Mouse (Mus musculus) E14TG2a.4 (cell line): ENCODE data around the gene Gimap3.
A peak's percentile ranks its signal among the peaks of the same experiment; 100 is the strongest.

Experiments
- H3K27me3 ChIP-seq: 2 replicates; pipeline ENCODE4 v1.6.1; 2014; ENCODE audit warnings: low read length, control low read depth; ENCODE audit not compliant: insufficient read depth
- H3K36me3 ChIP-seq: 2 replicates; pipeline ENCODE4 v1.6.1; 2014; ENCODE audit warnings: low read length, control low read depth; ENCODE audit not compliant: insufficient read depth
- H3K4me1 ChIP-seq: replicated peaks from 2 replicates; pipeline ENCODE4 v1.6.1; 2014; ENCODE audit warnings: low read depth, low read length, control low read depth
- H3K4me3 ChIP-seq: replicated peaks from 2 replicates; pipeline ENCODE4 v1.5.1; 2014; ENCODE audit warnings: mild to moderate bottlenecking, low read length
- H3K9me3 ChIP-seq: 2 replicates; pipeline ENCODE4 v1.6.1; 2014; ENCODE audit warnings: low read length, control low read depth
- CTCF ChIP-seq: conservative IDR thresholded peaks from 2 replicates; pipeline ENCODE4 v1.5.1; 2014; ENCODE audit warnings: low read length
- NANOG ChIP-seq: IDR thresholded peaks from 2 replicates; pipeline ENCODE4 v1.6.1; 2014; ENCODE audit warnings: borderline replicate concordance, low read length, mixed read lengths
- POU5F1 ChIP-seq: IDR thresholded peaks from 2 replicates; pipeline ENCODE4 v1.6.1; 2014; ENCODE audit warnings: low read length, borderline replicate concordance

The Gimap3 gene

DNA sequence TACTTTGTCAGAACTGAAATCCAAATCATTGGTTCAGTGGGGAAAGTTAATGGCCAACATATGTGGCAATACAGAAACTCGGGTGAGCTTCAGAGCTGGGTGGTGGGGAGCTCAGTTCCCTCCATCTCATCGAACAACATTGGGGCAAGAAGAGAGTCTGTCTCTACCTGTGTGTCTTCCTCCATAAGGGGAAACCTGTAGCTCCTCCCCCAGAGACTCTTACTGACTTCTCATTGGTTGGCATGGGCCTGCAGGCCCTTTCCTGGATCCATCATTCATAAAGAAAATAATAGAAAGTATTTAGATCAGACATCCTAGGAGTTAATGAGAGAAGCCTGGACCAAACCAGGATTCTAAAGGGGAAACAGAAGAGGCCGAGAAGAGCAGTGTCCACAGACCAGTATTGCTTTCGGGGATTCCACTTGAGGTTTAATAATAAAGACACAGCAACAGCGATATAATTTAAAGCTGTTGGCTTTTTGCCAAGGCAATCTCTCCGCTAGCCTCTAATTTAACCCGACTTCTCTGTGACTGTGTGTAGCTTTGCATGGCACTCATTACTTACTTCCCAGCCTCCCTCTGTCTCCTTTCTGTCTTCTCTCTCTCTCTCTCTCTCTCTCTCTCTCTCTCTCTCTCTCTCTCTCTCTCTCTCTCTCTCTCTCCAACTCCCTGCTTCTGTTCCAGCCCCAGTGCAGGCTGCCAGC is 6.9 kb downstream of the Gimap3 start:
- Histone ChIP-seq H3K9me3 (peaks cover 14% of the 10 kb centered on the region), H3K36me3 (no peaks in the 10 kb centered on the region), H3K4me3 (no peak overlapping the region), H3K4me1 (peaks cover 4% of the 10 kb centered on the region; the same call in 1 of the 2 replicates), H3K27me3 (no peaks in the 10 kb centered on the region)
- TF ChIP-seq POU5F1 = no peak
- TF ChIP-seq CTCF = no peak
- TF ChIP-seq NANOG = no peak

DNA sequence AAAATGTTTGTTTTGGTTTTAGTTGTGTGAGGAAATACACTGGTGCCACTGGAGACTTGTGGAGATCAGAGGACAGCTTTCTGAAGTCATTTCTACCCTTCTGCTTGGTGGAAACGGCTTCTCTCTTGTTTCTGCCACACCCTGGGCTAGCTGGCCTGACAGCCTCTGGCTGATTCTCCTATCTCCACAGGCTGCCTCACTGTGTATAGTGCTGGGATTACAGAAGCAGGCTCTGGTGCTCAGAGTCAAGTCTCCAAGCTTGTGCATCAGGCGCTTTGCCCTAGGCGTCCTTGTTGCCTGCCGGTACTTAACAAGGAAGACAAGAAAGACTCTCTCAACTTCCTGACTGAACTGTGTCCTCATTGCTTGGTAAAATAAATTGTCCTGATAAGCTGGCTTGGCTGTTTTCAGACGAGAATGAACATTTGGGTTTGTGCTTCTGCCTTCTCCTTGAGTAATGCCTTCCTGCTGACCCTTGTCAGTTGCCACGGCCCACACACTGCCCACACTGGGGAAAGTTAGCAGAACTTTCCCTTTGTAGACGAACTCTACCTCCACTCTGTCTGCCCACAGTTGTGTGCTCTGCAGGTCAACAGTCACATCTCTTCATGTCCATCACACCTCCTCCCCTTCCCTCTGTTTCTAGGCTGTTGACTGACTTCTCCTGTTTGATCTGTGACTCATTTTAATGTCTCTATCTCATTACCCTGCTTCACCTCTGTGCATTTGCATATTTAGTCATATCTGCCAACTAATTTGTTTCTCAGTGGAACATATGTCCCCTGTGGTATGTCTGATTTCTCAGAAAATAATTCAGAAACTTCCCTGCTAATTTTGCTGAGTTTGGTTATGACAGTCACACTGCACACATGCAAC is 23.3 kb downstream of the Gimap3 start:
- Histone ChIP-seq H3K4me3 (no peak overlapping the region), H3K36me3 (no peaks in the 10 kb centered on the region), H3K9me3 (peaks cover 18% of the 10 kb centered on the region), H3K4me1 (peaks cover 28% of the 10 kb centered on the region), H3K27me3 (peaks cover 19% of the 10 kb centered on the region)
- no peak for TF ChIP-seq CTCF
- no peak for TF ChIP-seq NANOG
- TF ChIP-seq POU5F1 = no peak

- H3K9me3 ChIP-seq = peaks cover 8% of the 10 kb centered on the region
- TF ChIP-seq NANOG (no peak), CTCF (peak; percentile 56)
- peaks cover 39% of the 10 kb centered on the region for H3K4me1 ChIP-seq
- H3K27me3 ChIP-seq = peaks cover 29% of the 10 kb centered on the region
- H3K4me3 ChIP-seq = peak within 1 kb of the TSS; percentile 32
- H3K36me3 ChIP-seq = no peaks in the 10 kb centered on the region
These were observed 24.4 kb downstream of the Gimap3 start, which contains the start of gene Gimap5 for GRCm38 (mm10) chr6:48745959-48746889. Gimap5 (plus strand) TSS chr6:48746197.

- H3K27me3 ChIP-seq = peaks cover 35% of the 10 kb centered on the region
- H3K4me1 ChIP-seq = peaks cover 47% of the 10 kb centered on the region
- no peak for TF ChIP-seq POU5F1
- H3K4me3 ChIP-seq = no peak overlapping the region
- no peaks in the 10 kb centered on the region for H3K36me3 ChIP-seq
- peaks cover 5% of the 10 kb centered on the region for H3K9me3 ChIP-seq
These were observed 25.2 kb downstream of the Gimap3 start for GRCm38 (mm10) chr6:48745490-48745889.

- H3K27me3 ChIP-seq = peaks cover 45% of the 10 kb centered on the region
- H3K36me3 ChIP-seq = no peaks in the 10 kb centered on the region
These were observed 28.0 kb downstream of the Gimap3 start for GRCm38 (mm10) chr6:48742422-48743351.

DNA sequence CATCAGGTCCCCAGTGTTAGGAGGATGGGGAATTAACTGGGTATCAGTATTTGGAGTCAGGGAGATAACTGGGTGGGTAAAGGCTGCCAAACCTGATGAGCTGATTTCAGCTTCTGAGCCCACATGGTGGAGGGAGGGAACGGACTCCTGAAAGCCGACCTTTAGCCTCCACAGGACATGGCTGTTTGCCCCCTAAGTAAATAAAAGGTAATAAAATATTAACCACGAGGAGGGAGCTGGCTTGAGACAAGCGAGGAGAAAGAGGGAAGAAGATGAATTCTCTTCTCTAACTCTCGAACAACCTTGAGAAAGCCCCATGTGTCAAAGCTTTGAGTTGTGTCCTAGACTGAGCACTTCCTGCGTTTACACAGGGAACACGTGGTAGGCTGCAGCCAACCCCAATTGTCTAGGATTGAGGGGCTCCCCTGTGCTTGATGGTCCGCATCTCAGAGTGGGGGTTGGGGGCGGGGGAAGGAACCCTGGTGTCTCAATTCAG is 28.9 kb downstream of the Gimap3 start:
- no peak for TF ChIP-seq POU5F1
- no peak for TF ChIP-seq NANOG
- TF ChIP-seq CTCF = no peak
- peaks cover 45% of the 10 kb centered on the region for H3K27me3 ChIP-seq
- no peaks in the 10 kb centered on the region for H3K9me3 ChIP-seq
- peak overlapping the region; percentile 4; the same call in 1 of the 2 replicates for H3K4me3 ChIP-seq
- no peaks in the 10 kb centered on the region for H3K36me3 ChIP-seq
- peaks cover 46% of the 10 kb centered on the region for H3K4me1 ChIP-seq

More at GRCm38 (mm10) chr6:48742422-48743351, 28.0 kb downstream of the Gimap3 start:
- Histone ChIP-seq H3K4me1 (peaks cover 50% of the 10 kb centered on the region), H3K9me3 (no peaks in the 10 kb centered on the region), H3K4me3 (peak overlapping the region; percentile 81)
- no peak for TF ChIP-seq CTCF

DNA sequence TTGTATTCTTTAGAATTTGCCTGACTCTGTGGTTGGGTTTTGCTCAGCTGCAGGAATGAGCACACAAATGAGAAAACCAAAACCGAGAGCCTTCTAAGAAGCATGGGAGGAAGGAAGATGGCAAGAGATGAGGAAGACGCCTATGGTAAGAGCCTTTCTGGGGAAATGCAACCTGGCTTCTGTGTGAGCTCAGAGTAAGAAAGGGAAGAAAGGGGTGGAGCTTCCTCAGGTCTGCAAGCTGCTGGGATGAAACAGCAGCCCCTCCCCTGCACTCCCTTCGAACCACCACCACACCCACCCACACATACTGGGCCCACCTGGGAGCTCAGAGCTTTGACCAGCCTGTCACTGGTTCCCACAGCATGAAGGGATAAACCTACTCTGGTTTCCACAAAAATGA is 29.4 kb downstream of the Gimap3 start:
- Histone ChIP-seq H3K27me3 (peaks cover 45% of the 10 kb centered on the region), H3K4me1 (peaks cover 43% of the 10 kb centered on the region), H3K36me3 (no peaks in the 10 kb centered on the region), H3K9me3 (no peaks in the 10 kb centered on the region), H3K4me3 (peak overlapping the region; percentile 4; the same call in 1 of the 2 replicates)
- TF ChIP-seq CTCF = no peak
- TF ChIP-seq NANOG = no peak
- TF ChIP-seq POU5F1 = no peak
